Mouse (Mus musculus) G1E (cell line): ENCODE measurements at regions not wholly inside any gene's neighbourhood (a gene's known extent, or its start where the extent isn't known, plus 50 kb on each side); places are given as distances from the start of the nearest gene placed in this dataset.

ENCODE experiments used
- ATAC-seq: 2 replicates; pipeline ENCODE4 v1.8.0; 2016; ENCODE audit warnings: mild to moderate bottlenecking; ENCODE audit not compliant: insufficient number of reproducible peaks, poor library complexity, low FRiP score, severe bottlenecking; ENCODE audit errors: extremely low read depth
- DNase-seq: peaks from one replicate; pipeline ENCODE4 v3.0.0; 2012; ENCODE audit warnings: low spot score
- H3K27me3 ChIP-seq: 2 replicates; pipeline ENCODE4 v1.6.1; 2012; ENCODE audit warnings: mild to moderate bottlenecking, low read length, inconsistent platforms; ENCODE audit not compliant: insufficient read depth
- H3K36me3 ChIP-seq: replicated peaks from 2 replicates; pipeline ENCODE3; 2012; ENCODE audit warnings: mild to moderate bottlenecking, inconsistent platforms
- H3K4me1 ChIP-seq: 2 replicates; pipeline ENCODE4 v1.6.1; 2012; ENCODE audit warnings: low read depth, low read length, inconsistent platforms, mixed read lengths; ENCODE audit not compliant: insufficient read depth
- H3K4me3 ChIP-seq: 2 replicates; pipeline ENCODE4 v1.5.1; 2012; ENCODE audit warnings: low read depth, mild to moderate bottlenecking, inconsistent platforms, low read length, moderate library complexity, mixed read lengths
- H3K9me3 ChIP-seq: replicated peaks from 2 replicates; pipeline ENCODE4 v1.6.1; 2012; ENCODE audit warnings: inconsistent platforms
- CTCF ChIP-seq: IDR thresholded peaks from 2 replicates; pipeline ENCODE4 v1.5.1; 2012; ENCODE audit warnings: low read depth, low read length, inconsistent platforms, mixed read lengths
- GATA1 ChIP-seq: IDR thresholded peaks from 2 replicates; pipeline ENCODE4 v1.6.1; 2012; ENCODE audit warnings: borderline replicate concordance, low read length, inconsistent platforms, mixed read lengths
- GATA2 ChIP-seq: IDR thresholded peaks from 2 replicates; pipeline ENCODE4 v1.6.1; 2012; ENCODE audit warnings: low read depth, low read length, inconsistent platforms, borderline replicate concordance
- POLR2AphosphoS5 ChIP-seq: IDR thresholded peaks from 2 replicates; pipeline ENCODE4 v1.6.1; 2012; ENCODE audit warnings: low read depth, low read length, inconsistent platforms; ENCODE audit not compliant: insufficient replicate concordance
- TAL1 ChIP-seq: conservative IDR thresholded peaks from 2 replicates; pipeline ENCODE4 v1.6.1; 2012; ENCODE audit warnings: low read depth, low read length, inconsistent platforms, mixed read lengths

- DNase-seq: no peak
- no peaks in the 10 kb centered on the region for H3K36me3 ChIP-seq
- H3K4me1 ChIP-seq: no peaks in the 10 kb centered on the region
- TF ChIP-seq CTCF (no peak), POLR2AphosphoS5 (no peak), GATA1 (no peak)
- no peak overlapping the region for H3K4me3 ChIP-seq
- ATAC-seq: no peak
- peaks cover 68% of the 10 kb centered on the region for H3K9me3 ChIP-seq
- no peaks in the 10 kb centered on the region; the same call in 1 of the 2 replicates for H3K27me3 ChIP-seq
Measured at GRCm38 (mm10) chr6:99974464-99974863, 248.3 kb upstream of the Prok2 start.

- Histone ChIP-seq H3K27me3 (no peaks in the 10 kb centered on the region; the same call in 1 of the 2 replicates), H3K4me1 (no peaks in the 10 kb centered on the region), H3K36me3 (no peaks in the 10 kb centered on the region), H3K9me3 (peaks cover 74% of the 10 kb centered on the region), H3K4me3 (no peak overlapping the region)
- ATAC-seq (no peak), DNase-seq (no peak)
- TF ChIP-seq TAL1: no peak
- no peak for TF ChIP-seq GATA2
- no peak for TF ChIP-seq POLR2AphosphoS5
- TF ChIP-seq GATA1: no peak
- no peak for TF ChIP-seq CTCF
Measured at GRCm38 (mm10) chr6:99971376-99971775, 245.2 kb upstream of the Prok2 start.

GRCm38 (mm10) chr6:99968889-99969288 lies 242.7 kb upstream of the Prok2 start:
- H3K4me3 ChIP-seq: no peak overlapping the region
- no peak for ATAC-seq

GRCm38 (mm10) chr6:99967465-99967864 lies 241.3 kb upstream of the Prok2 start:
- no peak overlapping the region for H3K4me3 ChIP-seq
- no peaks in the 10 kb centered on the region for H3K36me3 ChIP-seq
- no peak for DNase-seq
- H3K9me3 ChIP-seq: peaks cover 62% of the 10 kb centered on the region
- no peaks in the 10 kb centered on the region for H3K4me1 ChIP-seq
- ATAC-seq: no peak
- no peaks in the 10 kb centered on the region; the same call in 1 of the 2 replicates for H3K27me3 ChIP-seq
- TF ChIP-seq POLR2AphosphoS5 (no peak), TAL1 (no peak), GATA1 (no peak), GATA2 (no peak), CTCF (no peak)

More at GRCm38 (mm10) chr6:99968889-99969288, 242.7 kb upstream of the Prok2 start:
- H3K27me3 ChIP-seq: no peaks in the 10 kb centered on the region; the same call in 1 of the 2 replicates
- no peak for DNase-seq
- H3K4me1 ChIP-seq: no peaks in the 10 kb centered on the region
- H3K36me3 ChIP-seq: no peaks in the 10 kb centered on the region
- H3K9me3 ChIP-seq: peaks cover 71% of the 10 kb centered on the region
- no peak for TF ChIP-seq TAL1
- TF ChIP-seq POLR2AphosphoS5: no peak
- no peak for TF ChIP-seq GATA1
- TF ChIP-seq CTCF: no peak
- TF ChIP-seq GATA2: no peak

- DNase-seq (no peak), ATAC-seq (no peak)
- no peak for TF ChIP-seq TAL1
- no peak for TF ChIP-seq POLR2AphosphoS5
- no peak for TF ChIP-seq CTCF
- TF ChIP-seq GATA2: no peak
- Histone ChIP-seq H3K9me3 (peaks cover 62% of the 10 kb centered on the region), H3K27me3 (no peaks in the 10 kb centered on the region), H3K4me3 (no peak overlapping the region), H3K36me3 (no peaks in the 10 kb centered on the region), H3K4me1 (no peaks in the 10 kb centered on the region)
Measured at GRCm38 (mm10) chr6:99964540-99964939, 238.3 kb upstream of the Prok2 start.

GRCm38 (mm10) chr6:99964007-99964406 lies 237.8 kb upstream of the Prok2 start:
- TF ChIP-seq CTCF: no peak
- no peak for TF ChIP-seq POLR2AphosphoS5
- no peak for TF ChIP-seq GATA2
- TF ChIP-seq GATA1: no peak
- TF ChIP-seq TAL1: no peak
- Histone ChIP-seq H3K4me3 (no peak overlapping the region), H3K36me3 (no peaks in the 10 kb centered on the region), H3K27me3 (no peaks in the 10 kb centered on the region), H3K9me3 (peaks cover 63% of the 10 kb centered on the region), H3K4me1 (no peaks in the 10 kb centered on the region)
- ATAC-seq (no peak), DNase-seq (no peak)

- peaks cover 71% of the 10 kb centered on the region for H3K9me3 ChIP-seq
Measured at GRCm38 (mm10) chr6:99959371-99959770, 233.2 kb upstream of the Prok2 start.

More at GRCm38 (mm10) chr6:99959371-99959770, 233.2 kb upstream of the Prok2 start:
- DNase-seq (no peak), ATAC-seq (no peak)
- no peaks in the 10 kb centered on the region for H3K36me3 ChIP-seq
- TF ChIP-seq GATA1 (no peak), CTCF (no peak), POLR2AphosphoS5 (no peak), TAL1 (no peak), GATA2 (no peak)
- no peaks in the 10 kb centered on the region for H3K4me1 ChIP-seq
- H3K4me3 ChIP-seq: no peak overlapping the region
- no peaks in the 10 kb centered on the region for H3K27me3 ChIP-seq
